Mouse (Mus musculus): Measurements from ENCODE around the gene Coa4. TPM values are rescaled to one million over a fixed set of nuclear protein-coding genes. Genes with fewer than 3 reads are reported as not detected.

Gene Coa4
- polyA plus RNA-seq, 1 experiment from 2014 or later = 31.3 TPM

- Histone ChIP-seq H3K27ac (no peak overlapping the region), H3K36me3 (no peaks in the 10 kb centered on the region), H3K4me3 (no peak overlapping the region), H3K27me3 (ENCODE audit: insufficient read depth, poor library complexity, severe bottlenecking) (no peaks in the 10 kb centered on the region), H3K4me1 (no peaks in the 10 kb centered on the region), H3K9me3 (no peaks in the 10 kb centered on the region)
- 53% methylated on average over 7 of the region's 7 CpGs for WGBS
- DNase-seq (ENCODE audit: low spot score) = no peak
Measured at GRCm38 (mm10) chr7:100520204-100520603, 16.7 kb upstream of the Coa4 start.

GRCm38 (mm10) chr7:100520663-100521285 lies 16.1 kb upstream of the Coa4 start:
- Histone ChIP-seq H3K4me3 (no peak overlapping the region), H3K27ac (no peak overlapping the region), H3K27me3 (ENCODE audit: insufficient read depth, poor library complexity, severe bottlenecking) (no peaks in the 10 kb centered on the region), H3K4me1 (no peaks in the 10 kb centered on the region), H3K36me3 (no peaks in the 10 kb centered on the region), H3K9me3 (no peaks in the 10 kb centered on the region)
- DNase-seq (ENCODE audit: low spot score) = peak; percentile 91
- WGBS = 24% methylated on average over 10 of the region's 10 CpGs

GRCm38 (mm10) chr7:100522222-100522621 lies 14.6 kb upstream of the Coa4 start:
- 59% methylated on average over 3 of the region's 3 CpGs for WGBS
- no peak overlapping the region for H3K27ac ChIP-seq

GRCm38 (mm10) chr7:100524669-100525068 lies 12.2 kb upstream of the Coa4 start:
- H3K4me1 ChIP-seq = no peaks in the 10 kb centered on the region

More at GRCm38 (mm10) chr7:100522222-100522621, 14.6 kb upstream of the Coa4 start:
- no peak for DNase-seq (ENCODE audit: low spot score)
- Histone ChIP-seq H3K4me3 (no peak overlapping the region), H3K4me1 (no peaks in the 10 kb centered on the region), H3K36me3 (no peaks in the 10 kb centered on the region), H3K9me3 (no peaks in the 10 kb centered on the region), H3K27me3 (ENCODE audit: insufficient read depth, poor library complexity, severe bottlenecking) (no peaks in the 10 kb centered on the region)

GRCm38 (mm10) chr7:100530766-100531165 lies 6.1 kb upstream of the Coa4 start:
- Histone ChIP-seq H3K4me1 (no peaks in the 10 kb centered on the region), H3K27ac (no peak overlapping the region), H3K4me3 (no peak overlapping the region), H3K36me3 (no peaks in the 10 kb centered on the region), H3K27me3 (ENCODE audit: insufficient read depth, poor library complexity, severe bottlenecking) (no peaks in the 10 kb centered on the region), H3K9me3 (no peaks in the 10 kb centered on the region)
- 91% methylated on average over 5 of the region's 5 CpGs for WGBS
- DNase-seq (ENCODE audit: low spot score) = no peak

More at GRCm38 (mm10) chr7:100524669-100525068, 12.2 kb upstream of the Coa4 start:
- DNase-seq (ENCODE audit: low spot score) = no peak
- no peaks in the 10 kb centered on the region for H3K27me3 ChIP-seq (ENCODE audit: insufficient read depth, poor library complexity, severe bottlenecking)
- H3K4me3 ChIP-seq = no peak overlapping the region
- no peaks in the 10 kb centered on the region for H3K36me3 ChIP-seq
- no peak overlapping the region for H3K27ac ChIP-seq
- 57% methylated on average over 8 of the region's 8 CpGs for WGBS
- H3K9me3 ChIP-seq = no peaks in the 10 kb centered on the region

GRCm38 (mm10) chr7:100533503-100533902 lies 3.4 kb upstream of the Coa4 start:
- Histone ChIP-seq H3K27me3 (ENCODE audit: insufficient read depth, poor library complexity, severe bottlenecking) (no peaks in the 10 kb centered on the region), H3K27ac (no peak overlapping the region), H3K4me3 (no peak overlapping the region), H3K36me3 (no peaks in the 10 kb centered on the region), H3K4me1 (peaks cover 5% of the 10 kb centered on the region; the same call in 1 of the 2 replicates), H3K9me3 (no peaks in the 10 kb centered on the region)
- WGBS = 55% methylated on average over 2 of the region's 2 CpGs
- no peak for DNase-seq (ENCODE audit: low spot score)

GRCm38 (mm10) chr7:100534216-100534615 lies 2.7 kb upstream of the Coa4 start:
- peaks cover 6% of the 10 kb centered on the region for H3K36me3 ChIP-seq
- 75% methylated on average over 3 of the region's 3 CpGs for WGBS
- no peak for DNase-seq (ENCODE audit: low spot score)

GRCm38 (mm10) chr7:100535831-100536230 lies 1.0 kb upstream of the Coa4 start:
- DNase-seq (ENCODE audit: low spot score) = no peak
- peaks cover 5% of the 10 kb centered on the region; the same call in 1 of the 2 replicates for H3K4me1 ChIP-seq
- WGBS = 78% methylated on average over 2 of the region's 2 CpGs
- H3K27me3 ChIP-seq (ENCODE audit: insufficient read depth, poor library complexity, severe bottlenecking) = no peaks in the 10 kb centered on the region
- H3K9me3 ChIP-seq = no peaks in the 10 kb centered on the region
- no peak overlapping the region; the same call in 1 of the 2 replicates for H3K4me3 ChIP-seq
- H3K27ac ChIP-seq = no peak overlapping the region
- H3K36me3 ChIP-seq = peaks cover 21% of the 10 kb centered on the region

More at GRCm38 (mm10) chr7:100534216-100534615, 2.7 kb upstream of the Coa4 start:
- Histone ChIP-seq H3K9me3 (no peaks in the 10 kb centered on the region), H3K4me3 (no peak overlapping the region), H3K27me3 (ENCODE audit: insufficient read depth, poor library complexity, severe bottlenecking) (no peaks in the 10 kb centered on the region), H3K4me1 (peaks cover 5% of the 10 kb centered on the region; the same call in 1 of the 2 replicates), H3K27ac (no peak overlapping the region)

- peaks cover 5% of the 10 kb centered on the region; the same call in 1 of the 2 replicates for H3K4me1 ChIP-seq
- peaks cover 21% of the 10 kb centered on the region for H3K36me3 ChIP-seq
- peak overlapping the region; percentile 72 for H3K4me3 ChIP-seq
- DNase-seq (ENCODE audit: low spot score) = no peak
- peak overlapping the region; percentile 89 for H3K27ac ChIP-seq
- no peaks in the 10 kb centered on the region for H3K9me3 ChIP-seq
- no peaks in the 10 kb centered on the region for H3K27me3 ChIP-seq (ENCODE audit: insufficient read depth, poor library complexity, severe bottlenecking)
- WGBS = 38% methylated on average over 7 of the region's 7 CpGs
Measured at GRCm38 (mm10) chr7:100537519-100537902, 640 bp downstream of the Coa4 start.

- DNase-seq (ENCODE audit: low spot score) = no peak
- Histone ChIP-seq H3K27me3 (ENCODE audit: insufficient read depth, poor library complexity, severe bottlenecking) (no peaks in the 10 kb centered on the region), H3K4me1 (peaks cover 5% of the 10 kb centered on the region; the same call in 1 of the 2 replicates), H3K9me3 (no peaks in the 10 kb centered on the region), H3K4me3 (no peak overlapping the region), H3K27ac (no peak overlapping the region), H3K36me3 (peaks cover 21% of the 10 kb centered on the region)
- WGBS = 90% methylated on average over 9 of the region's 9 CpGs
Measured at GRCm38 (mm10) chr7:100539516-100539915, 2.6 kb downstream of the Coa4 start.

GRCm38 (mm10) chr7:100544437-100544836 lies 7.6 kb downstream of the Coa4 start:
- no peak for DNase-seq (ENCODE audit: low spot score)
- H3K4me1 ChIP-seq = peaks cover 10% of the 10 kb centered on the region
- H3K27me3 ChIP-seq (ENCODE audit: insufficient read depth, poor library complexity, severe bottlenecking) = no peaks in the 10 kb centered on the region
- 41% methylated on average over 1 of the region's 1 CpGs for WGBS
- no peaks in the 10 kb centered on the region for H3K9me3 ChIP-seq
- H3K27ac ChIP-seq = no peak overlapping the region
- no peak overlapping the region for H3K4me3 ChIP-seq
- peaks cover 16% of the 10 kb centered on the region for H3K36me3 ChIP-seq

GRCm38 (mm10) chr7:100547631-100548030 lies 10.8 kb downstream of the Coa4 start:
- Histone ChIP-seq H3K4me3 (no peak overlapping the region), H3K27ac (peak overlapping the region; percentile 53), H3K9me3 (no peaks in the 10 kb centered on the region), H3K4me1 (peaks cover 20% of the 10 kb centered on the region), H3K27me3 (ENCODE audit: insufficient read depth, poor library complexity, severe bottlenecking) (no peaks in the 10 kb centered on the region), H3K36me3 (peaks cover 16% of the 10 kb centered on the region; the same call in 1 of the 2 replicates)
- no peak for DNase-seq (ENCODE audit: low spot score)
- WGBS = 13% methylated on average over 4 of the region's 4 CpGs

- Histone ChIP-seq H3K27me3 (ENCODE audit: insufficient read depth, poor library complexity, severe bottlenecking) (no peaks in the 10 kb centered on the region), H3K4me3 (no peak overlapping the region), H3K36me3 (peaks cover 16% of the 10 kb centered on the region; the same call in 1 of the 2 replicates), H3K27ac (no peak overlapping the region), H3K4me1 (peaks cover 27% of the 10 kb centered on the region), H3K9me3 (no peaks in the 10 kb centered on the region)
- 63% methylated on average over 3 of the region's 3 CpGs for WGBS
- DNase-seq (ENCODE audit: low spot score) = no peak
Measured at GRCm38 (mm10) chr7:100549796-100550195, 12.9 kb downstream of the Coa4 start.
